Mouse (Mus musculus): ENCODE measurements around the gene Tab1.

DNA sequence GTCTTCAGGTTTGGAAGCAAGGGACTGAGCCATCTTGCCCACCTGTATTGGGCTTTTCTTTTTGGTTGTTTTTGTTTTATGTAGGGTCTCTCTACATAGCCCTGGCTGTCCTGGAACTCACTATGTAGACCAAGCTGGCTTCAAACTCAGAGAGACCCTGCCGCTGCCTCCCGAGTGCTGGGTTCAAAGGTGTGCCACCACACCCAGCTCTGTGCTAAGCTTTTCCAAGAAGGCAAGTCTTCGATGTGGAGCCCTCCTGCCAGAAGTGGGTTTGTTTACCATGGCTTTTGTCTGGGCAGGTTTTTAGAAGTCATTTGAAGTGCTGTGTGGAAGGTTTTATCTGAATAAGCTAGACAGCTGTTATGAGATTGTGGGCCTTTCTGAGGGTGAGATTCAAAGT is 8.0 kb downstream of the Tab1 start:
- TF ChIP-seq CTCF (IDR thresholded peaks at IDR 0.05; ENCODE audit: low read depth) (no peak), EP300 (IDR thresholded peaks at IDR 0.05; ENCODE audit: low read depth) (no peak)
